Mouse (Mus musculus): Measurements from ENCODE around the gene Exoc3l2. TPM values are rescaled to one million over a fixed set of nuclear protein-coding genes. Genes with fewer than 3 reads are reported as not detected.
A peak's percentile ranks its signal among the peaks of the same experiment; 100 is the strongest.

Gene Exoc3l2
- 0.66 and 0.76 TPM in 2 replicates for polyA plus RNA-seq (2014; fragmentation: Nextera tagmentation; extraction: Ambion mirVana)

DNA sequence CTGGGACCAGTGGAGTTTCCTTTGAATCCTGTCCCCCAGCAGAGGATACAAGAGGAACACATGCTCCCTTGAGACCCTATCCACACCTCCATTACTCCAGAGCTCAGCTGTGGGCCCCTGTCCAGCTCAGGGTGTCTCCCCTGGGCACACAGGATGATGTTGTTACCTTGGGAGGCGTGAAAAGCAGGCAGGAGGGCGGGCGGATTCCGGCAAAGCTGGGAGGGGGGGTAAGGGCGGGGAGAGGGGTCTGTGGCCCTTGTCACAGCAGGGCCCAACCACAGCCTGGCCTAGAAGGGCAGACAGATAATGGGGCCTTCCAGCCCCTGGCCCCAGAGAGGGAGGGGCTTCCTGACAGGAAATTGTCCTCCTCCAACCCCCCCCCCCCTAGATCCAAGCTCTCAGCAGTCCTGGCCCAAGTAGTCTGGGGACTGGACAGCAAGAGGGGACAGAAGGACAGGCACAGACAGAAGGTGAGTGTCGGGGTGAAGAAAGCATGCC, at the start of gene Exoc3l2:
Gene Exoc3l2, plus strand, starts transcription at position 448 of the 498 bp plus-strand sequence.
- WGBS = 18% methylated on average over 6 of the region's 6 CpGs
- H3K9me3 ChIP-seq (ENCODE audit: control insufficient read depth, low read length) = no peaks in the 10 kb centered on the region
- no peak within 1 kb of the TSS for H3K4me3 ChIP-seq (ENCODE audit: low read depth, low read length)
- H3K27me3 ChIP-seq (ENCODE audit: control insufficient read depth, insufficient read depth, low read length) = peaks cover 9% of the 10 kb centered on the region; the same call in 1 of the 2 replicates
- H3K27ac ChIP-seq (ENCODE audit: low read depth, low read length) = no peak within 1 kb of the TSS
- no peaks in the 10 kb centered on the region for H3K4me1 ChIP-seq (replicated peaks; ENCODE audit: control insufficient read depth, insufficient read depth, low read length)
- no peak within 1 kb of the TSS for H3K4me2 ChIP-seq (replicated peaks; ENCODE audit: low read depth, low read length)
- ATAC-seq (ENCODE audit: low FRiP score) (no peak), DNase-seq (ENCODE audit: low spot score) (no peak)
- no peak within 1 kb of the TSS for H3K9ac ChIP-seq (ENCODE audit: low read depth, low read length)
- H3K36me3 ChIP-seq (ENCODE audit: control insufficient read depth, insufficient read depth, low read length) = no peaks in the 10 kb centered on the region

DNA sequence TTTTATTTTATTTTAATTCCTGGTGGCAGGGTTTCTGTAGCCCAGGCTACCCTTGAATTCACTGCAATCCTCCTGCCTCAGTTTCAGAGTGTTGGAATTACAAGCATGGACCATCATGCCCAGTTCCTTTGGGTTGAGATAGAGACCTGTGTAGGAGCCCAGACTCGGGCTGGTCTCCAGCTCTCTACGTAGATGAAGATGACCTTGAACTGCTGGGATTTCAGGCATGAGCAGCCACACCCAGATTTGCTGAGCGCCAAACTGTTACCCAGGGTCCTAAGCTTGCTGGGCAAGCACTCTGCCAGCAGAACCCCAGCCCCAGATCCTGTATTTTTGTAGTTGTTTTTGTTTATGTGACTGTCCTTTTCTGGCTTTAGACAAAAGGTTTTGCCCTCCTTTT, 49.6 kb upstream of the Exoc3l2 start:
- 89% methylated on average over 3 of the region's 3 CpGs for WGBS
- Histone ChIP-seq H3K9ac (ENCODE audit: low read depth, low read length) (no peak overlapping the region), H3K36me3 (ENCODE audit: control insufficient read depth, insufficient read depth, low read length) (no peaks in the 10 kb centered on the region), H3K9me3 (ENCODE audit: control insufficient read depth, low read length) (no peaks in the 10 kb centered on the region), H3K4me1 (replicated peaks; ENCODE audit: control insufficient read depth, insufficient read depth, low read length) (no peaks in the 10 kb centered on the region), H3K27me3 (ENCODE audit: control insufficient read depth, insufficient read depth, low read length) (peaks cover 4% of the 10 kb centered on the region; the same call in 1 of the 2 replicates), H3K4me2 (replicated peaks; ENCODE audit: low read depth, low read length) (no peak overlapping the region), H3K27ac (ENCODE audit: low read depth, low read length) (no peak overlapping the region), H3K4me3 (ENCODE audit: low read depth, low read length) (no peak overlapping the region)
- no peak for DNase-seq (ENCODE audit: low spot score)
- ATAC-seq (ENCODE audit: low FRiP score) = no peak

DNA sequence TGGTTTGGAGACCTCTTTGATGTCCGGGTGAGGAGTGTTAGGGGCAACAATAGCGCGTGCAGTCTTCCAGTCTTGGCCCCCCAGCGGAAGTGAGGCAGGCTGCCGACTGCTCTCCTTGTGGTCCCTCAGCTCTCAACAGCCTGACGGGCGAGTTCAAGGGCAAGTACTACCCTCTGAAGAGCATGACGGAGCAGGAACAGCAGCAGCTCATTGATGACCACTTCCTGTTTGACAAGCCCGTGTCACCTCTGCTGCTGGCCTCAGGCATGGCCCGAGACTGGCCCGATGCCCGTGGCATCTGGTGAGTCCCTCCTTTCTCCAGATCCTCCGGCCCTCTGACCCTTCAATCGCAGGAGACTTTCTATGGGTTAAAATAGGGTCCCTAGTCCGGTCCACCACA, 46.5 kb upstream of the Exoc3l2 start:
- Histone ChIP-seq H3K36me3 (ENCODE audit: control insufficient read depth, insufficient read depth, low read length) (no peaks in the 10 kb centered on the region), H3K9ac (ENCODE audit: low read depth, low read length) (no peak overlapping the region), H3K4me1 (replicated peaks; ENCODE audit: control insufficient read depth, insufficient read depth, low read length) (no peaks in the 10 kb centered on the region), H3K9me3 (ENCODE audit: control insufficient read depth, low read length) (no peaks in the 10 kb centered on the region), H3K4me3 (ENCODE audit: low read depth, low read length) (no peak overlapping the region), H3K4me2 (replicated peaks; ENCODE audit: low read depth, low read length) (no peak overlapping the region), H3K27me3 (ENCODE audit: control insufficient read depth, insufficient read depth, low read length) (peaks cover 27% of the 10 kb centered on the region), H3K27ac (ENCODE audit: low read depth, low read length) (no peak overlapping the region)
- ATAC-seq (ENCODE audit: low FRiP score) = no peak
- DNase-seq (ENCODE audit: low spot score) = no peak
- WGBS = 82% methylated on average over 15 of the region's 15 CpGs

DNA sequence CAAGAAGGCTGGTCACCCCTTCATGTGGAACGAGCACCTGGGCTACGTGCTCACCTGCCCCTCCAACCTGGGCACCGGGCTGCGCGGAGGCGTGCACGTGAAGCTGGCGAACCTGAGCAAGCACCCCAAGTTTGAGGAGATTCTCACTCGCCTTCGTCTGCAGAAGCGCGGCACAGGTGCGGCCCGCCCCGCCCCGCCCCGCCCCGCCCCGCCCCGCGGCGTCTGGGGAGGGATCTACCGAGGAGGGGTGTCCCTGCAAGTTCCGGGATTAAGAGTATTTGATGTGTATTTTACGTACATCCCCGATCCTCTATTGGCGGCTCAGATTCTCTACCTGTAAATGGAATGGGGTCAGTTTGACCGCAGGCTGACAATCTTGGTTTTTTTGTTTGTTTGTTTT, 43.0 kb upstream of the Exoc3l2 start:
- DNase-seq (ENCODE audit: low spot score) (no peak), ATAC-seq (ENCODE audit: low FRiP score) (no peak)
- Histone ChIP-seq H3K9me3 (ENCODE audit: control insufficient read depth, low read length) (no peaks in the 10 kb centered on the region), H3K4me1 (replicated peaks; ENCODE audit: control insufficient read depth, insufficient read depth, low read length) (no peaks in the 10 kb centered on the region), H3K9ac (ENCODE audit: low read depth, low read length) (no peak overlapping the region), H3K4me2 (replicated peaks; ENCODE audit: low read depth, low read length) (no peak overlapping the region), H3K4me3 (ENCODE audit: low read depth, low read length) (no peak overlapping the region), H3K27ac (ENCODE audit: low read depth, low read length) (no peak overlapping the region), H3K36me3 (ENCODE audit: control insufficient read depth, insufficient read depth, low read length) (no peaks in the 10 kb centered on the region), H3K27me3 (ENCODE audit: control insufficient read depth, insufficient read depth, low read length) (peaks cover 27% of the 10 kb centered on the region)
- 9% methylated on average over 28 of the region's 28 CpGs for WGBS

DNA sequence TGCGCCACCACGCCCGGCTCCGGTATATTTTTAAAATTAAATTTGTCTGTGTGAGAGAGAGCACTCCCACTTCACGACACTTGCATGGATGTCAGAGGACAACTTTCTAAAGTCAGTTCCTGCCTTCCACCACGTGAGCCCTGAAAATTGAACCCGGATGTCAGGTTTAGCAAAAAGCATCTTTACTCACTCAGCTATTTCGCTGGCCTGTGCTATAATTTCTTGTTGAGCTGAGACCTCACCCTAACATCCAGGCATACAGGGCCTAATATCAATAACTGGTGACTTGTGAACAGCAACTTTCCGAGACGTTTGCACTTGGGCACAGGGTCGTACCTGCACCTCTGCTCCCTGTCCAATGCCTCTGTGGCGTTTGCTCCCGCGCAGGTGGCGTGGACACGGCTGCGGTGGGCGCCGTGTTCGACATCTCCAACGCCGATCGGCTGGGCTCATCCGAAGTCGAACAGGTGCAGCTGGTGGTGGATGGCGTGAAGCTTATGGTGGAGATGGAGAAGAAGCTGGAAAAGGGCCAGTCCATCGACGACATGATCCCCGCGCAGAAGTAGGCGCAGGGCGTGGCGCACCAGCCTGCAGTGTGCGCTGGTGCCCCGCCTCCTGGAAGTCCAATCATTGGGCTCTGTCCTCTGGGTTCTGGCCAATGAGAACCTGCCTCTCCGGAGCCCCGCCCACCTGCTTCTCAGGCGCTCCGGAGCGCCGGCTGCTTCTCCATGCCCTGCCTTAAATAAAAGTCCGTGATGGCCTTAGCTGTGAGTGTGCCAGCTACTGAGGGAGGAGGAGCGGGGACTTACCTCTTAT, 42.1 kb upstream of the Exoc3l2 start:
- Histone ChIP-seq H3K27me3 (ENCODE audit: control insufficient read depth, insufficient read depth, low read length) (peaks cover 25% of the 10 kb centered on the region), H3K36me3 (ENCODE audit: control insufficient read depth, insufficient read depth, low read length) (no peaks in the 10 kb centered on the region; the same call in 1 of the 2 replicates), H3K9me3 (ENCODE audit: control insufficient read depth, low read length) (no peaks in the 10 kb centered on the region), H3K4me3 (ENCODE audit: low read depth, low read length) (peak overlapping the region; percentile 23), H3K4me1 (replicated peaks; ENCODE audit: control insufficient read depth, insufficient read depth, low read length) (no peaks in the 10 kb centered on the region), H3K27ac (ENCODE audit: low read depth, low read length) (no peak overlapping the region), H3K4me2 (replicated peaks; ENCODE audit: low read depth, low read length) (peak overlapping the region; percentile 51), H3K9ac (ENCODE audit: low read depth, low read length) (no peak overlapping the region)
- 14% methylated on average over 43 of the region's 43 CpGs for WGBS
- peak; percentile 96 for ATAC-seq (ENCODE audit: low FRiP score)
- DNase-seq (ENCODE audit: low spot score) = peak; percentile 90

DNA sequence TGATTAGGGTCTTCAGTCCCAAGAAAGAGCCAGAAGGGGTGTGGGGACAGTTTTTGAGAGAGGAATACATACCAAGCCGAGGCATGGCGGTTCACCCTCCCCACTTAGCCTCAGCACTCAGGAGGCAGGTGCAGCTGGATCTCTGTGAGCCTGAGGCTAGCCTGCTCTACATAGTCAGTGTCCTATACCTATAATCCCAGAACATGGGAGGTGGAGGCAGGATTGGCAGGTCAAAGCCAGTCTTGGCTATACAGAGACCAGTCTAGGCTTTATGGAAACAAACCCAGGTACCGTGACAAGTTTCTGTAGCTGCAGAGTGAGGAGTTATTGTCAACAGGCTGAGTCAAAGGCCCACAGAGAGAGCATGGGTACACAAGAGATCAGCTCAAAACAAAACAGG, 40.0 kb upstream of the Exoc3l2 start:
- H3K9ac ChIP-seq (ENCODE audit: low read depth, low read length) = no peak overlapping the region
- H3K36me3 ChIP-seq (ENCODE audit: control insufficient read depth, insufficient read depth, low read length) = peaks cover 8% of the 10 kb centered on the region; the same call in 1 of the 2 replicates
- DNase-seq (ENCODE audit: low spot score) = no peak
- no peak overlapping the region for H3K27ac ChIP-seq (ENCODE audit: low read depth, low read length)
- H3K4me1 ChIP-seq (replicated peaks; ENCODE audit: control insufficient read depth, insufficient read depth, low read length) = no peaks in the 10 kb centered on the region
- no peak overlapping the region for H3K4me3 ChIP-seq (ENCODE audit: low read depth, low read length)
- peaks cover 25% of the 10 kb centered on the region for H3K27me3 ChIP-seq (ENCODE audit: control insufficient read depth, insufficient read depth, low read length)
- no peak for ATAC-seq (ENCODE audit: low FRiP score)
- H3K4me2 ChIP-seq (replicated peaks; ENCODE audit: low read depth, low read length) = no peak overlapping the region
- H3K9me3 ChIP-seq (ENCODE audit: control insufficient read depth, low read length) = no peaks in the 10 kb centered on the region
- WGBS = 88% methylated on average over 3 of the region's 3 CpGs

DNA sequence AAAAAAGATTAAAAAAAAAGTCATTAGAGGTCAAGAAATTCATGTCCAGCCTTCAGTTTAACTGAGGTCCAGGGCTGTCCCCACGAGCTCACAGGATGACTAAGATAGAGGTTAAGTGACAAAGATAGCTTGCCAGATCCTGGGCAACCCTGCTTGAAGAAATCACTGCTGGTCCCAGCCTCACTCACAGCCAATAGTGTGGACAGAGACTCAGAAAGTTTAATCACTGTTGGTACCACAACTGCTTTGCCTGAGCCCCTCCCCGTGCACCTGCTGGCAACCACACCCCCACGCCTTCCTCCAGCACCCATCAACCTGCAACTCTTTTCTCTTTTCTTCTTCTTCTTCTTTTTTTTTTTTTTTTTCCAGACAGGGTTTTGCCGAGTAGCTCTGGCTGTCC, 39.1 kb upstream of the Exoc3l2 start:
- H3K27me3 ChIP-seq (ENCODE audit: control insufficient read depth, insufficient read depth, low read length) = peaks cover 18% of the 10 kb centered on the region
- WGBS = 62% methylated on average over 4 of the region's 4 CpGs
- ATAC-seq (ENCODE audit: low FRiP score) (no peak), DNase-seq (ENCODE audit: low spot score) (no peak)
- no peak overlapping the region for H3K27ac ChIP-seq (ENCODE audit: low read depth, low read length)
- H3K4me2 ChIP-seq (replicated peaks; ENCODE audit: low read depth, low read length) = no peak overlapping the region
- H3K36me3 ChIP-seq (ENCODE audit: control insufficient read depth, insufficient read depth, low read length) = peaks cover 8% of the 10 kb centered on the region; the same call in 1 of the 2 replicates
- H3K9me3 ChIP-seq (ENCODE audit: control insufficient read depth, low read length) = no peaks in the 10 kb centered on the region
- H3K4me1 ChIP-seq (replicated peaks; ENCODE audit: control insufficient read depth, insufficient read depth, low read length) = no peaks in the 10 kb centered on the region
- H3K4me3 ChIP-seq (ENCODE audit: low read depth, low read length) = no peak overlapping the region
- H3K9ac ChIP-seq (ENCODE audit: low read depth, low read length) = no peak overlapping the region

DNA sequence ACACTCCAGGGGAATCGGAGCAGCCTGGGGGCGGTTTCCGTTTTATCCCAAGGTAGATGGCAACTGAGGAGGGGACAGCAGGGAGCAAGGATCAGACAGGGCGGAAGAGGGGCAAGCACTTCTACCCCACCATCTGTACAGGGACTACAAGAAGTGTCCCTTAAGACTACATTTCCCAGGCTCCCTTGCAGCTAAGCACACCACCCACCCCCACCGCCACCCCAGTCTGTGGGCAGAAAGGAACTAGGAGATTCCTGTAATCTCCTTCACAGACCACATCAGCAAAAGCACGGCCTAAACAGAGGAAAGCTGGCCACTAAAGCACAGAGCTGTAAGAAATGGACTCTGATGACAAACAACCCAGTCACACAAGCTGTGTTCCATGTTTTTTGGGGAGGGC, 36.8 kb upstream of the Exoc3l2 start:
- H3K27ac ChIP-seq (ENCODE audit: low read depth, low read length) = no peak overlapping the region
- no peaks in the 10 kb centered on the region for H3K4me1 ChIP-seq (replicated peaks; ENCODE audit: control insufficient read depth, insufficient read depth, low read length)
- no peak overlapping the region for H3K9ac ChIP-seq (ENCODE audit: low read depth, low read length)
- no peak overlapping the region for H3K4me3 ChIP-seq (ENCODE audit: low read depth, low read length)
- no peaks in the 10 kb centered on the region for H3K27me3 ChIP-seq (ENCODE audit: control insufficient read depth, insufficient read depth, low read length)
- H3K36me3 ChIP-seq (ENCODE audit: control insufficient read depth, insufficient read depth, low read length) = peaks cover 8% of the 10 kb centered on the region; the same call in 1 of the 2 replicates
- H3K4me2 ChIP-seq (replicated peaks; ENCODE audit: low read depth, low read length) = no peak overlapping the region
- 67% methylated on average over 6 of the region's 6 CpGs for WGBS
- DNase-seq (ENCODE audit: low spot score) = no peak
- no peaks in the 10 kb centered on the region for H3K9me3 ChIP-seq (ENCODE audit: control insufficient read depth, low read length)
- no peak for ATAC-seq (ENCODE audit: low FRiP score)

DNA sequence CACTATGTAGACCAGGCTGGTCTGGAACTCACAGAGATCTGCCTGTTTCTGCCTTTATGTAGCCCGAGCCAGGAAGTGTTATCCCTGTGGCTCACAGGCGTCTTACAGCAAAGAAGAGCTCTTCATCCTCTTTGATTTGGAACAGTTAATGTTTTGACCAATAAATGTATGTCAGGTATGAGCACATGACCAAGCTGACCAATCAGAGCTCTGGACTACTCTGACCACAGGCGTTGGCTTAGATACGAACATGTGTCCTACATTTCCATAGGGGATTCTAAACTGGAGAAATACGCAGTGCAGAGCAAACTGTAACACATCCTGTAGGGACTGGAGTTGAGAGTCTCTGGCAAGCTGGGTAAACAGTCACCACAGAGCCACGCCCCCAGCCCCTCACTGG, 36.2 kb upstream of the Exoc3l2 start:
- WGBS = 87% methylated on average over 6 of the region's 6 CpGs
- no peak overlapping the region for H3K9ac ChIP-seq (ENCODE audit: low read depth, low read length)
- H3K4me3 ChIP-seq (ENCODE audit: low read depth, low read length) = no peak overlapping the region
- H3K4me2 ChIP-seq (replicated peaks; ENCODE audit: low read depth, low read length) = no peak overlapping the region
- no peak for ATAC-seq (ENCODE audit: low FRiP score)
- peaks cover 11% of the 10 kb centered on the region for H3K36me3 ChIP-seq (ENCODE audit: control insufficient read depth, insufficient read depth, low read length)
- no peak for DNase-seq (ENCODE audit: low spot score)
- H3K4me1 ChIP-seq (replicated peaks; ENCODE audit: control insufficient read depth, insufficient read depth, low read length) = no peaks in the 10 kb centered on the region
- no peaks in the 10 kb centered on the region for H3K9me3 ChIP-seq (ENCODE audit: control insufficient read depth, low read length)
- no peaks in the 10 kb centered on the region for H3K27me3 ChIP-seq (ENCODE audit: control insufficient read depth, insufficient read depth, low read length)
- no peak overlapping the region for H3K27ac ChIP-seq (ENCODE audit: low read depth, low read length)

Data from hindbrain, embryonic 11.5 days (tissue).